Mouse (Mus musculus) forebrain, embryonic 14.5 days (tissue): ENCODE results near the gene Rap1b. TPM values are rescaled to one million over a fixed set of nuclear protein-coding genes. Genes with fewer than 3 reads are reported as not detected.

Experiments
- ATAC-seq: fragments of 200-750 bp; cut with Nextera tagmentation; 2 replicates; pipeline ENCODE4 v1.8.0; 2017; ENCODE audit warnings: mild to moderate bottlenecking, moderate library complexity
- DNase-seq: peaks from one replicate; pipeline ENCODE4 v3.0.0-alpha.2; 2015; ENCODE audit warnings: low spot score
- H3K27ac ChIP-seq: fragments of 300-500 bp; sonication (generic); 2 replicates; pipeline ENCODE4 v1.5.1; 2014; ENCODE audit warnings: low read depth, mild to moderate bottlenecking, control low read depth, low read length, moderate library complexity
- H3K27me3 ChIP-seq: fragments of 300-500 bp; sonication (generic); replicated peaks from 2 replicates; pipeline ENCODE4 v1.6.1; 2014; ENCODE audit warnings: low read length, control low read depth, mixed read lengths; ENCODE audit not compliant: control insufficient read depth, insufficient read depth
- H3K36me3 ChIP-seq: fragments of 300-500 bp; sonication (generic); 2 replicates; pipeline ENCODE4 v1.6.1; 2014; ENCODE audit warnings: low read length, control low read depth; ENCODE audit not compliant: control insufficient read depth, insufficient read depth
- H3K4me1 ChIP-seq: fragments of 300-500 bp; sonication (generic); 2 replicates; pipeline ENCODE4 v1.6.1; 2014; ENCODE audit warnings: antibody characterized with exemption, low read length, control low read depth; ENCODE audit not compliant: control insufficient read depth, insufficient read depth
- H3K4me2 ChIP-seq: fragments of 300-500 bp; sonication (generic); 2 replicates; pipeline ENCODE4 v1.6.1; 2014; ENCODE audit warnings: mild to moderate bottlenecking, control low read depth, low read length
- H3K4me3 ChIP-seq: fragments of 300-500 bp; sonication (generic); 2 replicates; pipeline ENCODE4 v1.5.1; 2014; ENCODE audit warnings: low read depth, low read length, control low read depth
- H3K9ac ChIP-seq: fragments of 300-500 bp; sonication (generic); 2 replicates; pipeline ENCODE4 v1.6.1; 2014; ENCODE audit warnings: mild to moderate bottlenecking, low read length, control low read depth, moderate library complexity
- H3K9me3 ChIP-seq: fragments of 300-500 bp; sonication (generic); replicated peaks from 2 replicates; pipeline ENCODE4 v1.6.1; 2016; ENCODE audit warnings: low read length, control low read depth, mixed read lengths; ENCODE audit not compliant: control insufficient read depth
- WGBS: fragments of 180-500 bp; shearing (Covaris S2); extraction: QIAGEN DNeasy Blood & Tissue Kit; methylation state at CpG from one replicate; pipeline ENCODE4 v1.1.7; 2014; 5-methylcytosine and 5-hydroxymethylcytosine counted together
- polyA plus RNA-seq: library from polyadenylated mRNA; unstranded; fragments of >200 nt; fragmentation: Nextera tagmentation; extraction: Ambion mirVana; gene quantifications from 2 replicates; pipeline ENCODE4 v1.2.1, GENCODE M21; 2014

Rap1b gene
- polyA plus RNA-seq, 1 experiment from 2014 or later, result 138 TPM

GRCm38 (mm10) chr10:117864251-117864650, 18.4 kb upstream of the Rap1b start:
- DNase-seq (no peak), ATAC-seq (no peak)
- H3K9me3 ChIP-seq, result no peaks in the 10 kb centered on the region
- H3K9ac ChIP-seq, result no peak overlapping the region
- H3K4me2 ChIP-seq, result no peak overlapping the region
- no peaks in the 10 kb centered on the region for H3K27me3 ChIP-seq
- H3K4me1 ChIP-seq, result no peaks in the 10 kb centered on the region
- no peak overlapping the region for H3K27ac ChIP-seq
- H3K4me3 ChIP-seq, result no peak overlapping the region
- WGBS, result 97% methylated on average over 4 of the region's 4 CpGs
- no peaks in the 10 kb centered on the region for H3K36me3 ChIP-seq

- no peak overlapping the region for H3K4me2 ChIP-seq
- no peaks in the 10 kb centered on the region for H3K27me3 ChIP-seq
- no peaks in the 10 kb centered on the region for H3K9me3 ChIP-seq
- no peak overlapping the region for H3K9ac ChIP-seq
- DNase-seq, result no peak
- H3K4me3 ChIP-seq, result no peak overlapping the region
- no peaks in the 10 kb centered on the region for H3K36me3 ChIP-seq
- no peak for ATAC-seq
- WGBS, result 74% methylated on average over 11 of the region's 11 CpGs
- H3K27ac ChIP-seq, result no peak overlapping the region
- H3K4me1 ChIP-seq, result no peaks in the 10 kb centered on the region
These were observed 16.3 kb upstream of the Rap1b start for GRCm38 (mm10) chr10:117862014-117862580.

- H3K9ac ChIP-seq, result no peak overlapping the region
- WGBS, result 87% methylated on average over 15 of the region's 16 CpGs
- no peaks in the 10 kb centered on the region for H3K4me1 ChIP-seq
- H3K36me3 ChIP-seq, result no peaks in the 10 kb centered on the region
- ATAC-seq (no peak), DNase-seq (no peak)
- no peaks in the 10 kb centered on the region for H3K27me3 ChIP-seq
- H3K4me3 ChIP-seq, result no peak overlapping the region
- H3K9me3 ChIP-seq, result no peaks in the 10 kb centered on the region
- H3K4me2 ChIP-seq, result no peak overlapping the region
- H3K27ac ChIP-seq, result no peak overlapping the region
These were observed 15.1 kb upstream of the Rap1b start for GRCm38 (mm10) chr10:117860958-117861357.

GRCm38 (mm10) chr10:117860361-117860760, 14.5 kb upstream of the Rap1b start:
- H3K36me3 ChIP-seq, result no peaks in the 10 kb centered on the region
- no peak overlapping the region for H3K27ac ChIP-seq
- ATAC-seq (no peak), DNase-seq (no peak)
- no peaks in the 10 kb centered on the region for H3K9me3 ChIP-seq
- H3K4me2 ChIP-seq, result no peak overlapping the region
- 63% methylated on average over 7 of the region's 7 CpGs for WGBS
- H3K4me1 ChIP-seq, result no peaks in the 10 kb centered on the region
- H3K27me3 ChIP-seq, result no peaks in the 10 kb centered on the region
- H3K4me3 ChIP-seq, result no peak overlapping the region
- no peak overlapping the region for H3K9ac ChIP-seq

DNA sequence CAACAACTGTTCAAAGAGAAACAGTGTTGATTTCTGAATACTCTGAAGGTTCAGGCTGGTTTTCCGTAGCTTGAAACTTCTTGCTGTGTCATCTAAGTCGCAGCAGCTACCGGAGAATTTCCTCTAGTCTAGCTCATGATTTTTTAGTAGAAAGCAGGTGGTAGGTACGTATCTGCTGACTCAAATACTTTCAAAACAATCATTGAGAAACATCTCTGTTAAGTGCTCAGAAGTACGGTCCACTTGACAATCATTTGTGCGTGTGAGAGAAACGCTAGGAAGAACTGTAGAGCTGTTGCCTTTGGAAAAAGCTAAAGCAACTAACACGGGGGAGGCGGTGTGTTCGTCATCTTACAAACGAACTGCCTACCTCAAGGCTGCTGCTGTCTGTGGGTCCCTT, 14.0 kb upstream of the Rap1b start:
- 93% methylated on average over 11 of the region's 11 CpGs for WGBS
- H3K4me3 ChIP-seq, result no peak overlapping the region
- H3K27me3 ChIP-seq, result no peaks in the 10 kb centered on the region
- no peaks in the 10 kb centered on the region for H3K4me1 ChIP-seq
- H3K36me3 ChIP-seq, result no peaks in the 10 kb centered on the region
- DNase-seq (no peak), ATAC-seq (no peak)
- no peak overlapping the region for H3K4me2 ChIP-seq
- H3K9me3 ChIP-seq, result no peaks in the 10 kb centered on the region
- no peak overlapping the region for H3K27ac ChIP-seq
- no peak overlapping the region for H3K9ac ChIP-seq

DNA sequence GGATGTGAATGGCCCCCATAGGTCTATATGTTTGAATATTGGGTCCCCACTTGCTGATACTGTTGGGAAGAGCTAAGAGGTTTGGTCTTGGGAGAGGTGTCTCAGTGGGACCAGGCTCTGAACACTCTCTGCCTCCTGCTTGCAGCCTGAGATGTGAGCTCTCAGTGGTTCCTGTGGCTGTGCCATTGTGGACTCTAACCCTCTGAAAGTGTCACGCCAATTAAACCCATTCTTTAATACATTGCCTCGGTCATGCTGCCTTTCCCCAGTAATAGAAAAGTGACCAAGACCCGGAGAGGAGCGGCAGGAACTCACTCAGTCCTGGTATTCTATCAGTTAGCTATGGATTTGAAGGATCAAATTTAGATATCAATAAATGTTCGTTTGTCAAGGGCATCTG, 12.4 kb upstream of the Rap1b start:
- ATAC-seq, result no peak
- Histone ChIP-seq H3K9ac (no peak overlapping the region), H3K36me3 (no peaks in the 10 kb centered on the region), H3K27me3 (no peaks in the 10 kb centered on the region), H3K27ac (no peak overlapping the region), H3K9me3 (no peaks in the 10 kb centered on the region), H3K4me3 (no peak overlapping the region), H3K4me2 (no peak overlapping the region), H3K4me1 (no peaks in the 10 kb centered on the region)
- WGBS, result 75% methylated on average over 5 of the region's 5 CpGs
- DNase-seq, result no peak

- Histone ChIP-seq H3K36me3 (no peaks in the 10 kb centered on the region), H3K4me1 (no peaks in the 10 kb centered on the region), H3K4me3 (no peak overlapping the region), H3K27ac (no peak overlapping the region), H3K9me3 (no peaks in the 10 kb centered on the region), H3K4me2 (no peak overlapping the region), H3K9ac (no peak overlapping the region), H3K27me3 (no peaks in the 10 kb centered on the region)
- DNase-seq (no peak), ATAC-seq (no peak)
- WGBS, result 80% methylated on average over 8 of the region's 8 CpGs
These were observed 10.3 kb upstream of the Rap1b start for GRCm38 (mm10) chr10:117856001-117856720.

DNA sequence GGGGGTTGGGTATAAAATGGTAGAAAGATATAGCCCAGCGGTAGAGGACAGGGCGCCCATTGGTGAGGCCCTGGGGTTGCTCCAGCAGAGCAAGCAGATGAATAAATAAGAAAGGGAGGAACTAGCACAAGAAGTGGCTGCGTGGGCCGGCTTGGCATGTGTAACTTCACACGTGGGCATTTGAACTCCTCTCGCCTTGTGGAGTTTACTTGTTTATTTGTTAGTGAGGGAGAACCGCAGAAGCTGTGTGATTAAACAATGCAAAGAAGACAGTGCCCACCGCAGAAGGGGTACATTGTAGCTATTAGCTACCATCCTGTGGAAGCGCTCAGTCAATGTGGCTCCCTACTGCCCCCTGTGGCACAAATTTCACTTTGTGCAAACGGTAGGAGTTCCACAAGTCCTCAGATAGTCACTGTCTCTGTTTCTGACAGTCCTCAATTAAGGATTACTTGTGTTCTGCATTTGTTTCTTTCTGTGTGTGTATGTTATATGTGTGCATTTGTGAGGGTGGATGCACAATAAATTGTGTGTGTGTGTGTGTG, 6.9 kb upstream of the Rap1b start:
- H3K4me1 ChIP-seq, result no peaks in the 10 kb centered on the region
- WGBS, result 88% methylated on average over 10 of the region's 10 CpGs
- no peak overlapping the region for H3K4me2 ChIP-seq
- no peak overlapping the region for H3K9ac ChIP-seq
- no peak overlapping the region for H3K4me3 ChIP-seq
- ATAC-seq, result no peak
- H3K27me3 ChIP-seq, result no peaks in the 10 kb centered on the region
- no peak overlapping the region for H3K27ac ChIP-seq
- H3K36me3 ChIP-seq, result no peaks in the 10 kb centered on the region
- DNase-seq, result no peak
- no peaks in the 10 kb centered on the region for H3K9me3 ChIP-seq

DNA sequence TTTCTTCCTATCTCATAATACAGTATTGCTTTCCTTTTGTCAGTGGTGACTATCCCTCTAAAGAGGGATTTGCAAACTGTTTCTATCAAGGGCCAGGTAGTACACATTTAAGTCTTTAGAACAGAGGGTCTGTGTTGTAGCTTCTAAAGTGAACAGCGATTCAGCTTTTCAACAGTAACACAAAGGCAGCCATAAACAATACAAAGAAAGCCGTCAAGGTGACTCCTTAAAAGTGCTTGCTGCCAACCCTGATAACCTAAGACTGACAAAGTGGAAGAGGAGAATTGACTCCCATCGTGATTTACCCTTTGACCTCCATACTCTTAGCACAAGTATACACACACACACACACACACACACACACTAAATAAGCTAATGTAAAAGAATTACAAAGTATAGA, 3.1 kb upstream of the Rap1b start:
- Histone ChIP-seq H3K27ac (no peak overlapping the region), H3K9ac (no peak overlapping the region), H3K9me3 (no peaks in the 10 kb centered on the region), H3K4me1 (peaks cover 13% of the 10 kb centered on the region), H3K36me3 (no peaks in the 10 kb centered on the region), H3K4me2 (no peak overlapping the region), H3K27me3 (no peaks in the 10 kb centered on the region), H3K4me3 (no peak overlapping the region)
- no peak for ATAC-seq
- WGBS, result 24% methylated on average over 3 of the region's 3 CpGs
- no peak for DNase-seq
